Mouse (Mus musculus) midbrain, embryonic 13.5 days (tissue): ENCODE results near the gene Tent4b. TPM values are rescaled to one million over a fixed set of nuclear protein-coding genes. Genes with fewer than 3 reads are reported as not detected.

Source experiments
- ATAC-seq: fragments of 200-750 bp; cut with Nextera tagmentation; 2 replicates; pipeline ENCODE4 v1.8.0; 2017; ENCODE audit warnings: mild to moderate bottlenecking, moderate TSS enrichment, moderate library complexity
- H3K27ac ChIP-seq: fragments of 300-500 bp; sonication (generic); 2 replicates; pipeline ENCODE4 v1.5.1; 2015; ENCODE audit warnings: inconsistent platforms, mild to moderate bottlenecking, moderate library complexity
- H3K27me3 ChIP-seq: fragments of 300-500 bp; sonication (generic); 2 replicates; pipeline ENCODE4 v1.6.1; 2015; ENCODE audit warnings: mild to moderate bottlenecking, inconsistent platforms
- H3K36me3 ChIP-seq: fragments of 300-500 bp; sonication (generic); 2 replicates; pipeline ENCODE4 v1.6.1; 2015; ENCODE audit warnings: mild to moderate bottlenecking, inconsistent platforms
- H3K4me1 ChIP-seq: fragments of 300-500 bp; sonication (generic); replicated peaks from 2 replicates; pipeline ENCODE4 v1.6.1; 2015; ENCODE audit warnings: inconsistent platforms
- H3K4me2 ChIP-seq: fragments of 300-500 bp; sonication (generic); replicated peaks from 2 replicates; pipeline ENCODE4 v1.6.1; 2015; ENCODE audit warnings: moderate library complexity, mild to moderate bottlenecking, inconsistent platforms
- H3K4me3 ChIP-seq: fragments of 300-500 bp; sonication (generic); replicated peaks from 2 replicates; pipeline ENCODE4 v1.5.1; 2015; ENCODE audit warnings: mild to moderate bottlenecking, inconsistent platforms
- H3K9ac ChIP-seq: fragments of 300-500 bp; sonication (generic); replicated peaks from 2 replicates; pipeline ENCODE4 v1.6.1; 2015; ENCODE audit warnings: mild to moderate bottlenecking, inconsistent platforms
- H3K9me3 ChIP-seq: fragments of 300-500 bp; sonication (generic); 2 replicates; pipeline ENCODE4 v1.6.1; 2016; ENCODE audit warnings: mild to moderate bottlenecking, inconsistent platforms
- WGBS: fragments of 180-500 bp; shearing (Covaris S2); methylation state at CpG from one replicate; pipeline ENCODE4 v1.1.7; 2015; 5-methylcytosine and 5-hydroxymethylcytosine counted together
- polyA plus RNA-seq: library from polyadenylated mRNA; unstranded; fragments of >200 nt; fragmentation: Nextera tagmentation; extraction: Ambion mirVana; gene quantifications from 2 replicates; pipeline ENCODE4 v1.2.1, GENCODE M21; 2015

Gene Tent4b
- 9.1 and 9.7 TPM in 2 replicates for polyA plus RNA-seq

DNA sequence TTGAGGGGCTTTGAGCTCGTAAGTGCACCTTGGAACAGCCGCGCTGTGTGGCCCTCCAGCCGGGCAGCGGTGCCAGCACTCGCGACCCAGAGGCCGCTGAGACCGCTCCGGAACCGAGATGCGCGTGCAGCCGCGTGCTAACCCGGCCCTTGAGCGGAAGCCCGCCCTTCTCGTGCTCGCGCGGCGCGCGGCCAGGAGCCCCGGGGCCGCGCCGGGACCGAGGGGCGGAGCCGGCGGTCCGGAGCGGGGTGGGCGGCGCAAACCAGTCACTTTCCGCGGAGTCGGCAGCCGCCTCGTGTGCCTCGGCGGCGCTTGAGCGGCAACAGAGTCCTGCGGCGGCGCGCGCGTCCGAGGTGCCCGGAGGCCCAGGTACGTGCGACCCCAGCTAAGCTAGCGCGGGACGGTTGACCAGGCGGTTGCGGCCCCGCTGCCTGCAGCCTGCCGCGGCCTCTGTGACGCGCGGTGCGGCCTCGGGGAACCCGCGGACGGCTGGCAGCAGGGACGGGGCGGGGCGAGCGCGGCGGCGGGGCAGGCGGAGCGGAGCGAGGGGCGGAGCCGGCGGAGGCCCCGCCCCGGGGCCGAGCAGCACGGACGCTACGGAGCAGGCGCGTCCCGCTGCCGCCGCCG lies at the start of gene Tent4b:
TSS of gene Tent4b (plus strand) at position 269 of the 627 bp plus-strand sequence.
- H3K9ac ChIP-seq = peak within 1 kb of the TSS; percentile 91
- H3K4me3 ChIP-seq = peak within 1 kb of the TSS; percentile 94
- no peaks in the 10 kb centered on the region for H3K36me3 ChIP-seq
- peak within 1 kb of the TSS; percentile 94 for H3K4me2 ChIP-seq
- H3K27ac ChIP-seq = peak within 1 kb of the TSS; percentile 97
- ATAC-seq = peak; percentile 95
- under 1% methylated on average over 74 of the region's 97 CpGs for WGBS
- H3K27me3 ChIP-seq = no peaks in the 10 kb centered on the region
- H3K4me1 ChIP-seq = peaks cover 40% of the 10 kb centered on the region
- H3K9me3 ChIP-seq = no peaks in the 10 kb centered on the region

DNA sequence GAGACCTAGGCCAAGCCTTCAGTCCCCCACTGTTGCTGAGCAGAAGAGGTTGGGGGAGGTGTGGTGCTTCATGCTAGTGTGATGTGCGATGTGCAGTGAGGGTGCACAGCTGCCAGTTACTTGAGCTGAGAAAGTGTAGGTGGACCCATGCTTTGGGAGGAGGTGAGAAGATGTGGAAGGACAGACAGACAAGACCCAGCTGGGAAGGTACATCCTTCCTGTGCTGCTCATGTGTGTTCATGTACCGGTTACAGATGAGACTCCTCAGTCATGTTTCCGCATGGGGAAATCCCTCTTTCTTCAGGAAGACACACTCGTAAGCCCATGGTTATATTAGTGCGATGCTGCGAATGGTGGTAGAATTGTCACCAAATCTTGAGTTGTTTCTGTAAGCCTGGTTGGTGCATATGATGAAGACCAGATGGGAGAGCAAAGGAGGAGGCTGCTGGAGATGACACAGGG lies 48.1 kb upstream of the Tent4b start:
- Histone ChIP-seq H3K27me3 (no peaks in the 10 kb centered on the region), H3K4me2 (no peak overlapping the region), H3K9me3 (no peaks in the 10 kb centered on the region), H3K36me3 (peaks cover 83% of the 10 kb centered on the region), H3K4me1 (no peaks in the 10 kb centered on the region), H3K4me3 (no peak overlapping the region), H3K27ac (no peak overlapping the region), H3K9ac (no peak overlapping the region)
- WGBS = 96% methylated on average over 6 of the region's 6 CpGs
- no peak for ATAC-seq

DNA sequence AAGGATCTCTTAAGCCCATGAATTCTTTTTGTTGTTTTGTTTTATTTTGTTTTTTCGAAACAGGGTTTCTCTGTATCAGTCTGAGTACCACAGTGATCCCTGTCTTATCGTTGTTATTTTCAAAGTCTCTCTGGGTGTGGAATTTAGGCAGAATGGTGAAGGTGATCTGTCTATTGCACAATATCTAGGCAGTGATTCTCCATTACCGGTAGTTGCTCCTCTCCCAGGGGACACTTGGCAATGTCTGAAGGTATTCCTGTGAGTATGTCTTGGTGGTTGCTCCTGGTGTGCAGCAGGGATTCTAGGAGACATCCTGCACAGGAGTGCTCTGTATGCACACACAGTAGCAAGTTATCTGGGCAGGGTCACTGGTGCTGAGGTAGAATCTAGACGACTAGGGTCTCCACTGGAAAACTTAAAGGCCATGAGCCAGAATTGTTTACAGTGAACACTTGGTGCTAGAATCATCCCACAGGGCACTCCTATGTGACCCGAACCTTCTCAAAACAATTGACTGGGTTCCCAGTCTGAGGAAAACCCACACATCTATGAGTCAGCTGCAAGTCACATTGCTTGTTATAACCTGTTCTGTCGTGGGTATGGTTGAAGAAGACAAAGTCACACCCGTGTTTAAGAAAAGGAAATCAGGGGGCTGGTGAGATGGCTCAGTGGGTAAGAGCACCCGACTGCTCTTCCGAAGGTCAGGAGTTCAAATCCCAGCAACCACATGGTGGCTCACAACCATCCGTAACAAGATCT lies 38.6 kb upstream of the Tent4b start:
- no peak for ATAC-seq
- Histone ChIP-seq H3K4me1 (no peaks in the 10 kb centered on the region), H3K4me3 (no peak overlapping the region), H3K36me3 (peaks cover 82% of the 10 kb centered on the region), H3K27ac (no peak overlapping the region), H3K4me2 (no peak overlapping the region), H3K9me3 (no peaks in the 10 kb centered on the region), H3K9ac (no peak overlapping the region), H3K27me3 (no peaks in the 10 kb centered on the region)
- WGBS = 93% methylated on average over 10 of the region's 10 CpGs

DNA sequence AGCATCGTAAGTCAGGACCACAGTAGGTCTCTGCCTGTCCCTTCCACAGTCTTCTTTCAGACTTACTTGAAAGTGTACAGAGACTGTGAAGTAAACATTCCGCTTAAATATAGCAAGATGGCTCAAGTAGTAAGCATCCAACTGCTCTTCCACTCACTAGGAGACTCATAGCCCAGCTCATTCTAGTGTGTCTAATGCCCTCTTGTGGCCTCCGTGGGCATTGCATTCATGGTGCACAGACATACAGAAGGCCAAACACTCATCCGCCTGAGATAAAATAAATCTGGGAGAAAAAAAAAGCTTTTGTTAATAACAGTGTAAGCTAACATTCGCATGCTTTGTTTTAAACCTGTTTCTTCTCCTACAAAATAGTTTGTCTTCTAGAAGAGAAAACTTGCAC lies 37.6 kb upstream of the Tent4b start:
- no peak for ATAC-seq

DNA sequence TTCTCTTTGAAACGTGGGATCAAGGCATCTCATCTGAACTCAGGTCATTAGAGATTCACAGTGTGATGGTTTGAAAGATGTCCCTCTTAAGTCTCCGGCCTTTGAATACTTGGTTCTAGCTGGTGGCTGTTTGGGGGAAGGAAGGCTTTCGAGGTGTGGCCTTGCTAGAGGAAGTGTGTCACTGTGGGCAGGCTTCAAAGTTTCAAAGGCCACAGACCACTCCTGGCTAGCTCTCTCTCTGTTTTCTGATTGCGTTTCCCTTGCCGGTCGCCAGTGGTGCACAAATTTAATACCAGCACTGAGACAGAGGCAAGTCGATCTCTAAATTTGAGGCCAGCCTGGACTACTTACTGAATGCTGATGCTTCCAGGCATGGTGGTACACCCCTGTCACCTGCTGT lies 23.7 kb upstream of the Tent4b start:
- Histone ChIP-seq H3K36me3 (peaks cover 34% of the 10 kb centered on the region), H3K4me3 (no peak overlapping the region), H3K4me2 (no peak overlapping the region), H3K9ac (no peak overlapping the region), H3K27me3 (no peaks in the 10 kb centered on the region), H3K9me3 (no peaks in the 10 kb centered on the region), H3K4me1 (no peaks in the 10 kb centered on the region), H3K27ac (no peak overlapping the region)
- ATAC-seq = no peak
- WGBS = 88% methylated on average over 7 of the region's 7 CpGs

More for the DNA sequence above, 37.6 kb upstream of the Tent4b start:
- Histone ChIP-seq H3K9ac (no peak overlapping the region), H3K4me2 (no peak overlapping the region), H3K36me3 (peaks cover 81% of the 10 kb centered on the region), H3K27me3 (no peaks in the 10 kb centered on the region), H3K27ac (no peak overlapping the region), H3K9me3 (no peaks in the 10 kb centered on the region), H3K4me1 (no peaks in the 10 kb centered on the region), H3K4me3 (no peak overlapping the region)
- 79% methylated on average over 5 of the region's 5 CpGs for WGBS

DNA sequence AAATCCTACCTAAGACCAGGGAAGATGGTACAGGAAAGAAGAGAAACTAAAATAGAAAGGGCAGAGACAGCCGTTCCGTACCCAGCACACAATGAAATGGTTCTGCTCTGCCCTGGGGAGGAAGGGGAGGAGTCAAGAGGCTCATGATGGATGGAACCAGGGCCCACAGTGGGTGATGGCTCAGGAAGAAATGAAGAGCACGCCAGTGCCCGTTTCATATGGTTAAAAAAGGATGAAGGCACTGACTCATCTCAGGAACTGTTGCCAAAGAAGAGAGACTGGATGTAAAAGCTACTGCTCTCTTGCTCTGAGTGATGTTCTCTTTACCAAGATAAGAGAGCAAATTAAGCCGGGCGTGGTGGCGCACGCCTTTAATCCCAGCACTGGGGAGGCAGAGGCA lies 21.7 kb upstream of the Tent4b start:
- Histone ChIP-seq H3K4me2 (no peak overlapping the region), H3K36me3 (peaks cover 18% of the 10 kb centered on the region), H3K27ac (no peak overlapping the region), H3K4me3 (no peak overlapping the region), H3K9ac (no peak overlapping the region), H3K27me3 (no peaks in the 10 kb centered on the region), H3K4me1 (no peaks in the 10 kb centered on the region), H3K9me3 (no peaks in the 10 kb centered on the region)
- WGBS = 93% methylated on average over 8 of the region's 8 CpGs
- no peak for ATAC-seq

DNA sequence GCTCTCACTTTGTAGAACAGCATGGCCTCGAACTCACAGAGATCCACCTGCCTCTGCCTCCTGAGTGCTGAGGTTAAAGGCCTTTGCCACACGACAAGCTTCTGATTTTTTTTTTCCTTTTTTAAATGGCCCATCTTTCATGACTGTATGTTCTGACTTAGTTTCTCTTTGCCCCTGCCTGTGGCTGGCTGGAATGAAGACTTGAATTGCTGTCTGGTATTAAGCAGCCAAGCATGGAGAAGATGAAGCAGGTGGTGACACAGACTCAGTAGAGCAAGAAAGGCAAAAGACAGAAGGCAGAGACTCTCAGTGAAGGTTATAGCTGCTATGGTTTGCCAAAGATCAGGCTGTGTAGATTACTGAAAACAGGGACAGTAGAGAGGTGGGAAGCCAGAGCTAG lies 15.9 kb upstream of the Tent4b start:
- Histone ChIP-seq H3K36me3 (no peaks in the 10 kb centered on the region), H3K4me1 (no peaks in the 10 kb centered on the region), H3K4me2 (no peak overlapping the region), H3K27ac (no peak overlapping the region), H3K4me3 (no peak overlapping the region), H3K27me3 (no peaks in the 10 kb centered on the region), H3K9ac (no peak overlapping the region), H3K9me3 (no peaks in the 10 kb centered on the region)
- WGBS = 78% methylated on average over 2 of the region's 2 CpGs
- no peak for ATAC-seq

DNA sequence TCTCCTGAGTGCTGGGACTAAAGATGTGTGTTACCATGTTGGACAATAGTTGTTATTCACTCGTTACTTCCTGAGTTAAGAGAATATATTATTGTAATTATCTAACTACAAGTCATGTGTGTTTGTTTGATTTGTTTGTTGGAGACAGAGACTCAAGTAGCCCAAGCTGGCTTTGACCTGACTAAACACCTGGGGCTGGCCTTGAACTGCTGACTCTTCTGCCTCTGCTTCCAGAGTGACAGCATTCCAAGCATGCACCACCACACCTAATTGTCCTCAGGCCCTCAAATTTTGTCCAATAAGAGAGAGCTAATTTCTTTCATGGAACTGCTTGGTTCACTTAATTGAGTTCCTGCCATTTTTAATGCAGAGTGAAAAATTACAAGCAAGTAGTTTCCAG lies 14.1 kb upstream of the Tent4b start:
- no peaks in the 10 kb centered on the region for H3K36me3 ChIP-seq
- no peak overlapping the region for H3K4me2 ChIP-seq
- H3K27me3 ChIP-seq = no peaks in the 10 kb centered on the region
- WGBS = 94% methylated on average over 1 of the region's 1 CpGs
- H3K9ac ChIP-seq = no peak overlapping the region
- no peaks in the 10 kb centered on the region for H3K4me1 ChIP-seq
- no peak overlapping the region for H3K27ac ChIP-seq
- H3K9me3 ChIP-seq = no peaks in the 10 kb centered on the region
- no peak overlapping the region for H3K4me3 ChIP-seq
- no peak for ATAC-seq

DNA sequence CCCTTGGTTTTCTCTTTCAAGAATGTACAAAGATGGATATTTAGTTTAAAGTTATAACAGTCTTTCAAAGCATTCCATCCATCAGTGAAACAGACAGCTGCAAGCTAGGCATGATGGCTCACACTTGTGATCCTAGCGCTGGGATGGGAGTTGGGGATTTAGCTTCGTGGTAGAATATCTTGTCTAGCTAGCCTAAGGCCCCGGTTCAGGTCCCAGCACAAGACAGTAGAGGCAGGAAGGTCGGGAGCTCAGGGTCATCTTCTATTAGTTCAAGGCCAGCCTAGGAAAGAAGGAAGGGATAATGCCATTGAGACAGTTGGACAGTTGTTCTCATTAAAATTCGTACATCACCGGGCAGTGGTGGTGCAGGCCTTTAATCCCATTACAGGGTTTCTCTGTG lies 13.3 kb upstream of the Tent4b start:
- WGBS = 66% methylated on average over 6 of the region's 6 CpGs
- no peak overlapping the region for H3K27ac ChIP-seq
- no peaks in the 10 kb centered on the region for H3K27me3 ChIP-seq
- no peak overlapping the region for H3K4me3 ChIP-seq
- H3K9me3 ChIP-seq = no peaks in the 10 kb centered on the region
- no peaks in the 10 kb centered on the region for H3K4me1 ChIP-seq
- no peak overlapping the region for H3K9ac ChIP-seq
- ATAC-seq = no peak
- H3K4me2 ChIP-seq = no peak overlapping the region
- no peaks in the 10 kb centered on the region for H3K36me3 ChIP-seq

DNA sequence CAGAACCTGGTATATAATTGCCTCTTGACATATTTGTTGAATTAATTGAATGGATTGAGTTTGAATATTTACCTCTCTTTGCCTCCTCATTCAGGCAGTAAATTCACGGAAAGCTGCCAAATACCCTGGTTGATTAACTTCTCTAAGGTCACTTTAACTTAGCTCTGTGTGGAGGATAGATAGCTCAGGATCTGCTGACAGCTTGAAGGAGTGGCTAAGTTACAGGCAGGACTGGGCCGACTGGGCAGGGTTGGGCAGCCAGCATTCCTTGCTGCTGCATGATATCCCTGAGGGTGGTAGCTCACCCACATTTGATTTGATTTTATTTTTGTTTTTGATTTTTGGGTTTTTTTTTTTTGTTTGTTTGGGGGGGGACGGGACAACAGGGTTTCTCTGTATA lies 1.7 kb upstream of the Tent4b start:
- peaks cover 25% of the 10 kb centered on the region for H3K4me1 ChIP-seq
- no peak for ATAC-seq
- no peaks in the 10 kb centered on the region for H3K27me3 ChIP-seq
- H3K9ac ChIP-seq = no peak overlapping the region
- H3K4me2 ChIP-seq = no peak overlapping the region
- 61% methylated on average over 3 of the region's 3 CpGs for WGBS
- H3K9me3 ChIP-seq = no peaks in the 10 kb centered on the region
- no peaks in the 10 kb centered on the region for H3K36me3 ChIP-seq
- H3K27ac ChIP-seq = no peak overlapping the region
- H3K4me3 ChIP-seq = no peak overlapping the region

DNA sequence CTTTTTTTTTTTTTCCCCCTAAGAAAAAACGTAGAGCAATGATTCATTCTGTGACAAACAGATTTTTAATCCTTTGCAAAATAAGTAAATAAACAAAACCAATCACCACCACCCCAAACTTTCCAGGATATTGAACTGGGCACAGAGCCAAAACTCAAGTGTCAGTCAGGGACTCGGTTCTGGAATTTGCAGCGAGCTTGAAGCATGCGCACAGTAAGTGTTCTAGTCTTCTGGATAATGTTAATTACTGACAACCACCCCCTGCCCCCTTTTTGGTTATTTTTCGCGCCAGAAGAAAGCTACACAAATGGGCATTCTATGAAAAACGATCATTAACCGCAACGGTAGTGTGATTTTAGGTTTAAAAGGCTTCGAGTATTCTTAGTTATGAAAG lies 465 bp upstream of the Tent4b start:
- under 1% methylated on average over 10 of the region's 10 CpGs for WGBS
- no peaks in the 10 kb centered on the region for H3K36me3 ChIP-seq
- H3K27ac ChIP-seq = peak overlapping the region; percentile 97
- ATAC-seq = no peak
- H3K4me1 ChIP-seq = peaks cover 37% of the 10 kb centered on the region
- peak overlapping the region; percentile 94 for H3K4me2 ChIP-seq
- H3K9me3 ChIP-seq = no peaks in the 10 kb centered on the region
- peak overlapping the region; percentile 91 for H3K9ac ChIP-seq
- peak overlapping the region; percentile 94 for H3K4me3 ChIP-seq
- H3K27me3 ChIP-seq = no peaks in the 10 kb centered on the region

DNA sequence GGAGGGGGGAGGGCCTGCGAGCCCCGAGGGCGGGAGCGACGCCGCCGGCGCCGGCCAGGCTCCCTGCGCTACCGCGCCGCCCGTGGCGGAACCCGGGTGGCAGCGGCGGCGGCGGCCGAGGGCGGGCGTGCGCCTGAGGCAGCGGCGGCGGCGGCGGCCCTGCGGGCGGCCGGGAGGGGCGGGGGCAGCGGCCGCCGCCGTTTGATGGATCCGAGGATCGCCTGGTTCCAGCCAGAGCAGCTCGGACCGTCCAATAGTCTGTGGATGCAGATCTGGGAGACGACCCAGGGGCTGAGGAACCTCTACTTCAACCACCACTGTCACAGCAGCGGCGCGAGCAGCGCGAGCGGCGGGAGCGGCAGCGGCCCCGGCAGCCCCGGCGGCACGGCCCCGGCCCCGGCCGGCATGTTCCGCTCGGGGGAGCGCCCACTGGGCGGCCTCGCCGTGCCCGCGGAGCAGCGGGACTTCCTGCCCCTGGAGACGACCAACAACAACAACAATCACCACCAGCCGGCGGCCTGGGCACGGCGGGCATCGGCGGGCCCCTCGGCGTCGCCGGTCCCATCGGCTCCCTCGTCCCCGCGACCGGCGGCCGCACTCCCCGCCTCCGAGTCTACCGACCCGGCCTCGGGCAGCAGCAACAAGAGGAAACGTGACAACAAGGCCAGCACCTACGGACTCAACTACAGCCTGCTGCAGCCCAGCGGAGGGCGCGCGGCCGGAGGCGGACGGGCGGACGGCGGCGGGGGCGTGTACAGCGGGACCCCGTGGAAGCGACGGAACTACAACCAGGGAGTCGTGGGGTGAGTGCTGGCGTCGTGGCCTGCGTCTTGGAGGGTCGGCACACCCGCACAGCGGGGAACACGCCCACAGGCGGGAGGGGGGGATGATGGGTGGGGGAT lies 938 bp downstream of the Tent4b start:
- no peaks in the 10 kb centered on the region for H3K27me3 ChIP-seq
- no peaks in the 10 kb centered on the region for H3K9me3 ChIP-seq
- peak overlapping the region; percentile 97 for H3K27ac ChIP-seq
- H3K4me3 ChIP-seq = peak overlapping the region; percentile 94
- ATAC-seq = peak; percentile 71
- H3K4me1 ChIP-seq = peaks cover 44% of the 10 kb centered on the region
- WGBS = under 1% methylated on average over 79 of the region's 117 CpGs
- peak overlapping the region; percentile 91 for H3K9ac ChIP-seq
- peak overlapping the region; percentile 94 for H3K4me2 ChIP-seq
- no peaks in the 10 kb centered on the region for H3K36me3 ChIP-seq
